Mouse (Mus musculus) forebrain, embryonic 14.5 days (tissue): ENCODE measurements at regions not wholly inside any gene's neighbourhood (a gene's known extent, or its start where the extent isn't known, plus 50 kb on each side); places are given as distances from the start of the nearest gene placed in this dataset.

ENCODE experiments used
- ATAC-seq: fragments of 200-750 bp; cut with Nextera tagmentation; 2 replicates; pipeline ENCODE4 v1.8.0; 2017; ENCODE audit warnings: mild to moderate bottlenecking, moderate library complexity
- DNase-seq: peaks from one replicate; pipeline ENCODE4 v3.0.0-alpha.2; 2015; ENCODE audit warnings: low spot score
- H3K27ac ChIP-seq: fragments of 300-500 bp; sonication (generic); 2 replicates; pipeline ENCODE4 v1.5.1; 2014; ENCODE audit warnings: low read depth, mild to moderate bottlenecking, control low read depth, low read length, moderate library complexity
- H3K27me3 ChIP-seq: fragments of 300-500 bp; sonication (generic); replicated peaks from 2 replicates; pipeline ENCODE4 v1.6.1; 2014; ENCODE audit warnings: low read length, control low read depth, mixed read lengths; ENCODE audit not compliant: control insufficient read depth, insufficient read depth
- H3K36me3 ChIP-seq: fragments of 300-500 bp; sonication (generic); 2 replicates; pipeline ENCODE4 v1.6.1; 2014; ENCODE audit warnings: low read length, control low read depth; ENCODE audit not compliant: control insufficient read depth, insufficient read depth
- H3K4me1 ChIP-seq: fragments of 300-500 bp; sonication (generic); 2 replicates; pipeline ENCODE4 v1.6.1; 2014; ENCODE audit warnings: antibody characterized with exemption, low read length, control low read depth; ENCODE audit not compliant: control insufficient read depth, insufficient read depth
- H3K4me2 ChIP-seq: fragments of 300-500 bp; sonication (generic); 2 replicates; pipeline ENCODE4 v1.6.1; 2014; ENCODE audit warnings: mild to moderate bottlenecking, control low read depth, low read length
- H3K4me3 ChIP-seq: fragments of 300-500 bp; sonication (generic); 2 replicates; pipeline ENCODE4 v1.5.1; 2014; ENCODE audit warnings: low read depth, low read length, control low read depth
- H3K9ac ChIP-seq: fragments of 300-500 bp; sonication (generic); 2 replicates; pipeline ENCODE4 v1.6.1; 2014; ENCODE audit warnings: mild to moderate bottlenecking, low read length, control low read depth, moderate library complexity
- H3K9me3 ChIP-seq: fragments of 300-500 bp; sonication (generic); replicated peaks from 2 replicates; pipeline ENCODE4 v1.6.1; 2016; ENCODE audit warnings: low read length, control low read depth, mixed read lengths; ENCODE audit not compliant: control insufficient read depth
- WGBS: fragments of 180-500 bp; shearing (Covaris S2); extraction: QIAGEN DNeasy Blood & Tissue Kit; methylation state at CpG from one replicate; pipeline ENCODE4 v1.1.7; 2014; 5-methylcytosine and 5-hydroxymethylcytosine counted together

GRCm38 (mm10) chr2:51033881-51034280 is 115.0 kb downstream of the Rnd3 start:
- 73% methylated on average over 7 of the region's 7 CpGs for WGBS
- no peak for DNase-seq

GRCm38 (mm10) chr2:51022479-51022878 is 126.4 kb downstream of the Rnd3 start:
- H3K27me3 ChIP-seq: no peaks in the 10 kb centered on the region
- H3K36me3 ChIP-seq: no peaks in the 10 kb centered on the region
- no peak for DNase-seq
- H3K9ac ChIP-seq: no peak overlapping the region
- 86% methylated on average over 2 of the region's 2 CpGs for WGBS
- no peak overlapping the region for H3K4me3 ChIP-seq
- H3K27ac ChIP-seq: no peak overlapping the region
- H3K4me1 ChIP-seq: no peaks in the 10 kb centered on the region
- H3K4me2 ChIP-seq: no peak overlapping the region
- no peak for ATAC-seq
- no peaks in the 10 kb centered on the region for H3K9me3 ChIP-seq

More at GRCm38 (mm10) chr2:51033881-51034280, 115.0 kb downstream of the Rnd3 start:
- Histone ChIP-seq H3K4me2 (no peak overlapping the region), H3K27ac (no peak overlapping the region), H3K9me3 (no peaks in the 10 kb centered on the region), H3K4me3 (no peak overlapping the region), H3K4me1 (peaks cover 9% of the 10 kb centered on the region), H3K27me3 (no peaks in the 10 kb centered on the region), H3K9ac (no peak overlapping the region), H3K36me3 (no peaks in the 10 kb centered on the region)
- ATAC-seq: no peak

GRCm38 (mm10) chr2:51016129-51016402 is 132.8 kb downstream of the Rnd3 start:
- 71% methylated on average over 5 of the region's 5 CpGs for WGBS

GRCm38 (mm10) chr2:51015360-51016128 is 133.4 kb downstream of the Rnd3 start:
- Histone ChIP-seq H3K27ac (no peak overlapping the region), H3K36me3 (no peaks in the 10 kb centered on the region), H3K27me3 (no peaks in the 10 kb centered on the region), H3K4me3 (no peak overlapping the region), H3K9me3 (no peaks in the 10 kb centered on the region), H3K4me1 (no peaks in the 10 kb centered on the region; the same call in 1 of the 2 replicates), H3K9ac (no peak overlapping the region), H3K4me2 (no peak overlapping the region)
- DNase-seq: no peak
- 78% methylated on average over 7 of the region's 7 CpGs for WGBS
- peak; percentile 34; the same call in 1 of the 2 replicates for ATAC-seq

More at GRCm38 (mm10) chr2:51016129-51016402, 132.8 kb downstream of the Rnd3 start:
- Histone ChIP-seq H3K9ac (no peak overlapping the region), H3K36me3 (no peaks in the 10 kb centered on the region), H3K27ac (no peak overlapping the region), H3K4me2 (no peak overlapping the region), H3K4me1 (no peaks in the 10 kb centered on the region; the same call in 1 of the 2 replicates), H3K27me3 (no peaks in the 10 kb centered on the region), H3K9me3 (no peaks in the 10 kb centered on the region), H3K4me3 (no peak overlapping the region)
- DNase-seq (no peak), ATAC-seq (no peak)

- H3K27ac ChIP-seq: no peak overlapping the region
- H3K4me2 ChIP-seq: no peak overlapping the region
- no peak for DNase-seq
- H3K9me3 ChIP-seq: no peaks in the 10 kb centered on the region
- no peak overlapping the region for H3K9ac ChIP-seq
- no peak overlapping the region for H3K4me3 ChIP-seq
- no peak for ATAC-seq
- H3K36me3 ChIP-seq: no peaks in the 10 kb centered on the region
- no peaks in the 10 kb centered on the region; the same call in 1 of the 2 replicates for H3K4me1 ChIP-seq
- no peaks in the 10 kb centered on the region for H3K27me3 ChIP-seq
Observed at GRCm38 (mm10) chr2:51014232-51014631, 134.7 kb downstream of the Rnd3 start.

- Histone ChIP-seq H3K9me3 (no peaks in the 10 kb centered on the region), H3K36me3 (no peaks in the 10 kb centered on the region), H3K4me1 (no peaks in the 10 kb centered on the region; the same call in 1 of the 2 replicates), H3K4me3 (no peak overlapping the region), H3K27me3 (no peaks in the 10 kb centered on the region), H3K4me2 (no peak overlapping the region), H3K9ac (no peak overlapping the region), H3K27ac (no peak overlapping the region)
- 60% methylated on average over 2 of the region's 2 CpGs for WGBS
- DNase-seq: no peak
- no peak for ATAC-seq
Observed at GRCm38 (mm10) chr2:51013090-51013489, 135.8 kb downstream of the Rnd3 start.

DNA sequence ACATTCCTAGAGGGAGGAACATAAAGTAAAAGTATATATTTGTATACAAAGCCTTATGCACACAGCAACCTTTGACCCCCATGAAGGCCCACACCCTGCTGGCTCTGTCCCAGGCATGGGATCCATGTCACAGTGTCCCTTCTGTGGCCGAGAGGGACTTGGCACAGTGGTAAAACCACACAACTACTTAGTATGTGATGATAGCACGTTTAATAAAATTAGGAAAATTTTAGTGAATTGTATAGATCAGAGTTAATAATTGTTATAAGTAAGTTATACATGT is 140.7 kb downstream of the Rnd3 start:
- 60% methylated on average over 2 of the region's 2 CpGs for WGBS
- Histone ChIP-seq H3K9me3 (no peaks in the 10 kb centered on the region), H3K4me2 (no peak overlapping the region), H3K36me3 (no peaks in the 10 kb centered on the region), H3K4me1 (no peaks in the 10 kb centered on the region), H3K27ac (no peak overlapping the region), H3K27me3 (no peaks in the 10 kb centered on the region), H3K9ac (no peak overlapping the region), H3K4me3 (no peak overlapping the region)
- no peak for ATAC-seq
- no peak for DNase-seq

DNA sequence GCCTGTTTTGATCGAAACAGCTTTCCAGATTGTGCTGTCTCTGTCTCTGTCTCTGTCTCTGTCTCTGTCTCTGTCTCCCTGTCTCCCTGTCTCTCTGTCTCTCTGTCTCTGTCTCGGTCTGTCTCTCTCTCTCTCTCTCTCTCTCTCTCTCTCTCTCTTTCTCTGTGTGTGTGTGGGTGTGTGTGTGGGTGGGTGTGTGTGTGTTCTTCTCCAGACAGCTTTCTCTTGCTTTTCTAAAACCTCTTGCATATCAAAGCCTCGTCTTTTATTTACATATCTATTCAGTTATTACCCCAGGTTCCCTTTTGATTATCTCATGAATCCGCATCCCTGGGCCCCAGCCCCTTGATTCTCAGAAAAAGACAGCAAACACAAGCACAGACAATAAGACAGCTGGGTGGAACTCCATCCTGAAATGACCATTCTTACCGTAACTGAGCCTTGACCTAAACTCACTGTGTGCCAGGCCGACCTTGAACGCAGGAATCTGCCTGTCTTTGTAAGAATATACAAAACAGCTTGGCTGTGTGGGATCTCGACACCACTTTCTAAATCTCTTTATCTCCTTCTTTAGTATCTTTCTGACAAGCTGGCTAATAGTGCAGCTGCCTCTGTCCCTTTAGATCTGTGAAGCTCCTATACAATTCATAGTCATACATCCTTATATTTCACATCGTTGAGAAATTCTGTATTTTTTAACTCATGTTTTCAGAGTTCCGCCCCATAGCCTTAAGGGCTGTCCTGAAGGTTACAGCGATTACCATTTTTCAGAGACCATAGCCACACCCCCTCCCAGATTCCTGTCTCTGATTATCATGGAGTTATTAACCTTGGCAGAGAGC is 141.3 kb downstream of the Rnd3 start:
- Histone ChIP-seq H3K36me3 (no peaks in the 10 kb centered on the region), H3K4me3 (no peak overlapping the region), H3K9me3 (no peaks in the 10 kb centered on the region), H3K27ac (0 out of 2 replicates have a peak overlapping the region, but pooled peaks have one; percentile 3), H3K9ac (no peak overlapping the region), H3K4me2 (no peak overlapping the region), H3K27me3 (no peaks in the 10 kb centered on the region), H3K4me1 (no peaks in the 10 kb centered on the region)
- DNase-seq: peak; percentile 29
- WGBS: 39% methylated on average over 11 of the region's 11 CpGs
- no peak for ATAC-seq

GRCm38 (mm10) chr2:51006818-51007217 is 142.1 kb downstream of the Rnd3 start:
- H3K4me1 ChIP-seq: no peaks in the 10 kb centered on the region
- ATAC-seq (no peak), DNase-seq (no peak)
- H3K9ac ChIP-seq: no peak overlapping the region
- no peak overlapping the region for H3K4me3 ChIP-seq
- no peaks in the 10 kb centered on the region for H3K9me3 ChIP-seq
- 42% methylated on average over 3 of the region's 3 CpGs for WGBS
- no peaks in the 10 kb centered on the region for H3K27me3 ChIP-seq
- no peaks in the 10 kb centered on the region for H3K36me3 ChIP-seq
- no peak overlapping the region for H3K27ac ChIP-seq
- H3K4me2 ChIP-seq: no peak overlapping the region
